Mouse (Mus musculus): ENCODE measurements around the gene Zfp414. TPM values are rescaled to one million over a fixed set of nuclear protein-coding genes. Genes with fewer than 3 reads are reported as not detected.

Zfp414 gene
- 29.6 and 40.3 TPM in 2 replicates for polyA plus RNA-seq (2021; fragmentation: Nextera tagmentation)
- long read RNA-seq, experiment 1, transcript Zfp414-201 (6 exons, 1,197 nt) = major isoform, 8 of 26 reads
- long read RNA-seq, experiment 1, partial matches to known transcripts = 9 of 26 reads
- long read RNA-seq, experiment 1, other reads (novel, unspliced or antisense) = 3 of 26 reads
- long read RNA-seq, experiment 2, transcript Zfp414-201 (6 exons, 1,197 nt) = major isoform, 6 of 18 reads
- long read RNA-seq, experiment 2, partial matches to known transcripts = 6 of 18 reads
- long read RNA-seq, experiment 2, other reads (novel, unspliced or antisense) = 1 of 18 reads

GRCm38 (mm10) chr17:33628621-33629486, at the start of gene Zfp414:
Gene Zfp414, plus strand, starts transcription at chr17:33629090.

GRCm38 (mm10) chr17:33637516-33638276, 8.8 kb downstream of the Zfp414 start, which contains the start of gene Pram1:
Gene Pram1, plus strand, starts transcription at chr17:33638056.

Other genes with a start within 250 kb of the Zfp414 start
- 5.3 and 7.3 TPM in 2 replicates for gene Zfp101, start 234.4 kb upstream of the Zfp414 start, polyA plus RNA-seq (2021; fragmentation: Nextera tagmentation)
- gene Actl9, start 196.2 kb upstream of the Zfp414 start, polyA plus RNA-seq (2021; fragmentation: Nextera tagmentation) = 0.20 TPM in 1 of 2 replicates, not detected in the other
- gene Adamts10, start 104.9 kb upstream of the Zfp414 start, polyA plus RNA-seq (2021; fragmentation: Nextera tagmentation) = 1.9 and 2.4 TPM in 2 replicates
- 1.2 and 1.5 TPM in 2 replicates for gene Myo1f, start 73.4 kb upstream of the Zfp414 start, polyA plus RNA-seq (2021; fragmentation: Nextera tagmentation)
- not detected in 2 replicates for gene Pram1, start 9.0 kb downstream of the Zfp414 start, polyA plus RNA-seq (2021; fragmentation: Nextera tagmentation)
- 48.3 and 50.7 TPM in 2 replicates for gene Hnrnpm, start 57.8 kb downstream of the Zfp414 start, polyA plus RNA-seq (2021; fragmentation: Nextera tagmentation)
- 20.5 and 194 TPM in 2 replicates for gene March2, start 89.6 kb downstream of the Zfp414 start, polyA plus RNA-seq (2021; fragmentation: Nextera tagmentation)
- gene Rab11b, start 131.4 kb downstream of the Zfp414 start, polyA plus RNA-seq (2021; fragmentation: Nextera tagmentation) = 640 and 662 TPM in 2 replicates
- 3.4 TPM in 2 replicates for gene Angptl4, start 152.7 kb downstream of the Zfp414 start, polyA plus RNA-seq (2021; fragmentation: Nextera tagmentation)
- gene Kank3, start 181.4 kb downstream of the Zfp414 start, polyA plus RNA-seq (2021; fragmentation: Nextera tagmentation) = 18.2 and 19.7 TPM in 2 replicates
- gene Rps28, start 195.5 kb downstream of the Zfp414 start, polyA plus RNA-seq (2021; fragmentation: Nextera tagmentation) = 2,886 and 3,372 TPM in 2 replicates
- gene Ndufa7, start 195.5 kb downstream of the Zfp414 start, polyA plus RNA-seq (2021; fragmentation: Nextera tagmentation) = 1,006 and 1,076 TPM in 2 replicates
- 45.2 and 56.2 TPM in 2 replicates for gene Cd320, start 214.0 kb downstream of the Zfp414 start, polyA plus RNA-seq (2021; fragmentation: Nextera tagmentation)
- gene Gm7029, start 244.7 kb downstream of the Zfp414 start, polyA plus RNA-seq (2021; fragmentation: Nextera tagmentation) = not detected in 2 replicates